Mouse (Mus musculus) liver, postnatal 0 days (tissue): ENCODE data around the gene Zfp202.

ENCODE experiments used
- CTCF ChIP-seq: sonication (generic); IDR thresholded peaks from 2 replicates; pipeline ENCODE4 v1.5.1; 2016; ENCODE audit warnings: antibody characterized with exemption, low read depth
- EP300 ChIP-seq: IDR thresholded peaks from 2 replicates; pipeline ENCODE4 v1.6.1; 2016; ENCODE audit warnings: antibody characterized with exemption, low read depth, mild to moderate bottlenecking

- TF ChIP-seq CTCF (peak; percentile 40), EP300 (no peak)
These were observed at the start of gene Zfp202 for GRCm38 (mm10) chr9:40192098-40193038.
